Comparison of ENCODE assay signal across 9 mouse cellular contexts in genomic region chr12:110804261-110804660, GRCm38 (mm10). TPM values are rescaled to one million over a fixed set of nuclear protein-coding genes. Genes with fewer than 3 reads are reported as not detected.
A peak's percentile ranks its signal among the peaks of the same experiment; 100 is the strongest.
DNase-seq lines count a peak whose midpoint lies in the region; ATAC-seq lines count a peak whose summit lies in the region.
"Had no signal": no experiment of that assay in that cellular context is flagged by ENCODE, and none has a peak within 500 bp of the region (broad histone marks: within the 10 kb centered on the region; RNA-seq: fewer than 3 reads in every experiment).

No protein-coding gene starts in this region.

- no peaks in the 10 kb centered on the region for H3K27me3 ChIP-seq in forebrain, embryonic 15.5 days
- H3K27me3 ChIP-seq in limb, embryonic 12.5 days, result no peaks in the 10 kb centered on the region

- intact Hi-C loops in left cerebral cortex, postnatal 4 days (cut with DNase I), result loop anchor here (5.0 kb wide), 1 partner anchor 67 kb away; the partner anchor contains the start of gene Wdr20
- intact Hi-C loops in left cerebral cortex, postnatal 36 days (cut with DNase I), result no loop called here

- ATAC-seq in forebrain, embryonic 15.5 days (replicated peaks), result peak; percentile 72
- ATAC-seq in limb, embryonic 12.5 days (ENCODE audit: insufficient number of reproducible peaks, insufficient read depth, low FRiP score, low TSS enrichment, low read depth), result peak; percentile 58; the same call in 1 of the 2 replicates

- H3K27ac ChIP-seq in forebrain, embryonic 15.5 days (replicated peaks), result no peak overlapping the region
- 0 out of 2 replicates have a peak overlapping the region, but pooled peaks have one; percentile 20 for H3K27ac ChIP-seq in limb, embryonic 12.5 days
- H3K27ac ChIP-seq: neural tube, embryonic 12.5 days had no signal

- H3K9me3 ChIP-seq in forebrain, embryonic 15.5 days, result no peaks in the 10 kb centered on the region
- H3K9me3 ChIP-seq in limb, embryonic 12.5 days, result no peaks in the 10 kb centered on the region
- H3K9me3 ChIP-seq: neural tube, embryonic 12.5 days had no signal

- H3K4me1 ChIP-seq in forebrain, embryonic 15.5 days, result peaks cover 8% of the 10 kb centered on the region
- peaks cover 8% of the 10 kb centered on the region for H3K4me1 ChIP-seq in limb, embryonic 12.5 days (replicated peaks)

- no peaks in the 10 kb centered on the region; the same call in 1 of the 2 replicates for H3K36me3 ChIP-seq in forebrain, embryonic 15.5 days
- H3K36me3 ChIP-seq in limb, embryonic 12.5 days, result peaks cover 20% of the 10 kb centered on the region

- H3K9ac ChIP-seq in forebrain, embryonic 15.5 days (replicated peaks), result no peak overlapping the region
- H3K9ac ChIP-seq in limb, embryonic 12.5 days (replicated peaks), result 0 out of 2 replicates have a peak overlapping the region, but pooled peaks have one; percentile 6
- H3K9ac ChIP-seq: neural tube, embryonic 12.5 days had no signal

- no peak overlapping the region for H3K4me2 ChIP-seq in forebrain, embryonic 15.5 days (replicated peaks)
- H3K4me2 ChIP-seq in limb, embryonic 12.5 days, result no peak overlapping the region
- H3K4me2 ChIP-seq: neural tube, embryonic 12.5 days had no signal

- whole genome bisulfite sequencing in forebrain, embryonic 15.5 days, result 11% methylated on average over 10 of the region's 10 CpGs
- WGBS in limb, embryonic 12.5 days, result 42% methylated on average over 10 of the region's 10 CpGs

- no peak overlapping the region for H3K4me3 ChIP-seq in forebrain, embryonic 15.5 days
- no peak overlapping the region for H3K4me3 ChIP-seq in limb, embryonic 12.5 days (replicated peaks)
- H3K4me3 ChIP-seq: neural tube, embryonic 12.5 days had no signal

- peak; percentile 61 for DNase-seq in left cerebral cortex, postnatal 4 days
- no peak for DNase-seq in left cerebral cortex, postnatal 36 days (ENCODE audit: low spot score in 2 of 2)
- peak; percentile 57 for DNase-seq in adrenal gland, postnatal 25 days
- DNase-seq in right cerebral cortex, adult 18-20 months, result no peak
- no peak for DNase-seq in gastrocnemius, postnatal 10 days
- no peak for DNase-seq in lung, postnatal 25 days (ENCODE audit: low spot score)

RNA-seq across cellular contexts. Expression of gene Mok, which starts 36.5 kb away (rescaled TPM):
- total RNA-seq in left cerebral cortex, postnatal 4 days (2021), result 10 to 100 TPM; 13.2 to 16.5 TPM
- total RNA-seq in left cerebral cortex, postnatal 36 days (2021), result 10 to 100 TPM; 10.9 to 12.1 TPM
- total RNA-seq in adrenal gland, postnatal 25 days (2021), result 1.4 and 1.5 TPM in 2 replicates
- 11.8 and 13.8 TPM in 2 replicates for polyA plus RNA-seq in forebrain, embryonic 15.5 days (2015; fragmentation: Nextera tagmentation; extraction: Ambion mirVana)
- 5.7 and 6.7 TPM in 2 replicates for polyA plus RNA-seq in limb, embryonic 12.5 days (2016; fragmentation: Nextera tagmentation; extraction: Ambion mirVana)
- under 1 TPM; 0.21 to 0.25 TPM for total RNA-seq in gastrocnemius, postnatal 10 days (2021)

RNA-seq across cellular contexts. Expression of gene Zfp839, which starts 45.8 kb away (rescaled TPM):
- total RNA-seq in left cerebral cortex, postnatal 4 days (2021), result 1 to 10 TPM; 7.5 to 9.2 TPM
- 10 to 100 TPM; 10.7 to 13.1 TPM for total RNA-seq in left cerebral cortex, postnatal 36 days (2021)
- total RNA-seq in adrenal gland, postnatal 25 days (2021), result 16.3 and 17.7 TPM in 2 replicates
- polyA plus RNA-seq in forebrain, embryonic 15.5 days (2015; fragmentation: Nextera tagmentation; extraction: Ambion mirVana), result 3.6 and 4.0 TPM in 2 replicates
- 8.2 and 8.6 TPM in 2 replicates for polyA plus RNA-seq in limb, embryonic 12.5 days (2016; fragmentation: Nextera tagmentation; extraction: Ambion mirVana)
- 1 to 10 TPM; 5.0 to 6.4 TPM for total RNA-seq in gastrocnemius, postnatal 10 days (2021)

Comparison
In these comparisons a context has a peak if more than half of its experiments do, and no peak if none do; other contexts are left out.
1. DNase-seq: peak in left cerebral cortex, postnatal 4 days (single experiment) and adrenal gland, postnatal 25 days (single experiment); none in left cerebral cortex, postnatal 36 days (0 of 2), right cerebral cortex, adult 18-20 months (single experiment), gastrocnemius, postnatal 10 days (single experiment) and lung, postnatal 25 days (single experiment).